Mouse (Mus musculus) lung, adult 18-20 months (tissue): ENCODE measurements around the gene Abcg8.

Experiments used
- DNase-seq, 2 experiments: peaks; one replicate each; pipeline ENCODE4 v3.0.0; 2022; ENCODE audit warnings: mixed read lengths in 2 of 2

Gene Abcg8

DNA sequence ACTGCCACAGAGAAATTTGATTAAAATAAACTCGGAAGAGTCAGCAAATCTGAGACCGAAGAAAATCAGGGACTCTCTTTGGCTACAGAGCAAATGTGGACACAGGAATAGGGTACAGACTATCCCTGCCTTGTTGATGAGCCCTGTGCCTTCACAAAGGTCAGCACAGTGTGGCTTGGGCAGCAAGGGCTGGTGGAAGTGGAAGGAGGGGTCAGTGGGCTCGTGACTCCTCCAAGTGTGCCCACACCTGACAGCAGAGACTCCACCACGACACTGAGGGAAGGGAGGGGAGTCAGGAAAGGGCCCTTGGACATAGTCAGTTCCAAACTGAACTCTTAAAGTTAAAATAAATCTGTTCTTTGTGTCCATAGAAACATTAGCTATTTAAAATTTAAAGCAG lies 38.8 kb downstream of the Abcg8 start:
- DNase-seq: no peak

GRCm38 (mm10) chr17:84716252-84716872 lies 40.3 kb downstream of the Abcg8 start:
- no peak for DNase-seq

GRCm38 (mm10) chr17:84717416-84717815 lies 41.3 kb downstream of the Abcg8 start:
- no peak for DNase-seq

- DNase-seq: no peak
Observed at GRCm38 (mm10) chr17:84719105-84719504, 43.0 kb downstream of the Abcg8 start.

- DNase-seq: no peak
Observed at GRCm38 (mm10) chr17:84724028-84724427, 47.9 kb downstream of the Abcg8 start.

DNA sequence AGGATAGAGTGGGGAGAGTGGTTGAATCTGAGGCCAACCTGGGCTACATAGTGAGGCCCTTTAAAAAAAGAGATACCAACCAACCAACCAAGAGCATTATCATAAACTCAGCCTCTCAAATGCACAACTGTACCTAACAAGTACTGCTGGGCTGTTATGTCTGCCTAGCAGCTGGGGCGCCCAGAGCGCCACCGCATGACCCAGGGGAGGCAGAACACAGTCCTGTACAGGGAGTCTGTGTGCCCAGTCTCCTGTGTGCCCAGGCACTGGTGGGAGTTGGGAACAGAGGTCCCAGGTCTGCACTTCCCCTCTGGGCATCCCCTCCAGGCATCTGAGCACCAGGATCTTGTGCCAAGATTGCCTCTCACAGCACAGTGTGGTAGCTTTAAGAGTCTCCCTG lies 49.1 kb downstream of the Abcg8 start:
- no peak for DNase-seq

DNA sequence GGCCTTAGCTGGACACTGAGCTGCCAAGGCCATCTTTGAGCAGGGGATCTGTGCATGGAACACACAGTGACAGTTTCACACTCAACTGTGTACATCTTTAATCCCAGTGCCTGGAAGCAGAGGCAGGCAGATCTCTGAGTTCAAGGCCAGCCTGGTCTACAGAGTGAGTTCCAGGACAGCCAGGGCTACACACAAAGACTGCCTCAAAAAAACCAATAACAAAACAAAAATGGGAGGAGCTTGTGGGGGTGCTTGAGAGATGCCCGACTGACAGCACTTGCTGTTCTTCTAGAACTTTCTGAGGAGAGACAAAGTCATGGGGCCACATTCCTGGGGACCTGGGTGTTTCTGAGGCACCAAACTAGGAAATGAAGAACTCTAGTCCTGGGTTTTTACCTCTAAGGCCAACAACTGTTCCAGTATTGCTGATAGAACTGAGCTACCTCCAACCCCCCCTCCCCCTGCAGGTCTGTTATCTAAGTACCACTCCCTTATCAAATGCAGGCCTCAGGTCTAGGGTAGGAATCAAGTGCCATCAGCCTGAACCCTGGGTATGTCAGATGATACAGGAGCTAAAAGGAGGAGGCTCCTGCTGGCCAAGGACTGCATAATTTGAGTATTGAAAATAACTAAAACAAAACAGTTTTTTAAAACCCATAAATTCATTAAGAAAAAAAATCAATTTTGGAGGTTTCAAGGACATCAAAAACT lies 52.3 kb downstream of the Abcg8 start:
- no peak for DNase-seq

DNA sequence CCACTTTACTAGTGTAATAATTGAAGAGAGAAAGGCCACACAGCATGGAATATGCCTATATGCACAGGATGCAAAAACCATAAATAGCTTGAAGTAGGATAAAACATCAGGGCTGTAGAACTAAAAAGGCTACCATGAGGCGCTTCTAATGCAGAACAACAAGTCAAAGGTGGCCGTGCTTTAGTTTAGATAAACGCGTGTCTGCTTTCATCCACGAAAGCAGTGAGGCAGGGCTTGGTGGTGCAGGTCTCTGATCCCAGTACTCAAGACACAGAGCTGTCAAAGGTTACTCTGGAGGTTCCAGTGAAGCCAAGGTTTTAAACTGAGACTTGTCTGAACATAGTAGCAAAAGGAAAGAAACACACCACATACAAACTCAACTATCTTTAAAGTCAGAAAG lies 53.0 kb downstream of the Abcg8 start:
- DNase-seq: no peak

DNA sequence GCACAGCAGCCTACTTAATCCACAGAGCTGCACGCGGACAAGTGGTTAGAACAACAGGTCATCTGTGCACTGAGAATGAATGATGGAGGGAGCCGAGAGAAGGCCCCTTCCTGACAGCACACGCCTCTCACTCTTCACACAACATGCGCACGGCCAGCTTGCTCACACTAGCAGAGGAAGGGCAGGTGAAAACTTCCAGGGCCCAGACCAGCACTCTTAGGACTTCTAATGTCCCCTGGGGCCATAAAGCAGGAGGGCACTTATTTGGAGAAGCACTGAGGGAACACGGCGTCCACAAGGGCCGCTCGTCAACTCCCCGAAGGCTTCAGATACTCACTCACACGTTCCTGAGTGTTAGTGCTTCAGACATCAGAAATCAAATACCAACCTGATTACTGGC lies 55.3 kb downstream of the Abcg8 start:
- no peak for DNase-seq

- no peak for DNase-seq
Observed at GRCm38 (mm10) chr17:84732612-84733011, 56.5 kb downstream of the Abcg8 start.

DNA sequence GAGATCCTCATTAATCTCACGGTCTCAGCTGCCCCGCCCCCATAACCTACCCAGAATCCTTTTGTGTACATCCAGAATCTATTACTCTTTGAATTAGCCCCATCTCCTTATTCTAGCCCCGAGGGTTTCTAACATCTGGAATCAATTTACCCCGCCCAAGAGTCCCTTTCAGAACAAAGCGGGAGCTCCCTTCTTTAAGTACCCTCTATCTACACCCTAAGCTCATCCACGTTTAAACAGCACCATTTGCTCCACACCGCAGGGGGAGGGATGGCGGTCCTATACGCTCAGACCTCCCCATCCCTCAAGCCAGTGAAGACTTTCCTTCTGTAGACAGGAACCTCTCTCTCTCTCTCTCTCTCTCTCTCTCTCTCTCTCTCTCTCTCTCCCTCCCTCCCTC lies 60.6 kb downstream of the Abcg8 start:
- no peak for DNase-seq

DNA sequence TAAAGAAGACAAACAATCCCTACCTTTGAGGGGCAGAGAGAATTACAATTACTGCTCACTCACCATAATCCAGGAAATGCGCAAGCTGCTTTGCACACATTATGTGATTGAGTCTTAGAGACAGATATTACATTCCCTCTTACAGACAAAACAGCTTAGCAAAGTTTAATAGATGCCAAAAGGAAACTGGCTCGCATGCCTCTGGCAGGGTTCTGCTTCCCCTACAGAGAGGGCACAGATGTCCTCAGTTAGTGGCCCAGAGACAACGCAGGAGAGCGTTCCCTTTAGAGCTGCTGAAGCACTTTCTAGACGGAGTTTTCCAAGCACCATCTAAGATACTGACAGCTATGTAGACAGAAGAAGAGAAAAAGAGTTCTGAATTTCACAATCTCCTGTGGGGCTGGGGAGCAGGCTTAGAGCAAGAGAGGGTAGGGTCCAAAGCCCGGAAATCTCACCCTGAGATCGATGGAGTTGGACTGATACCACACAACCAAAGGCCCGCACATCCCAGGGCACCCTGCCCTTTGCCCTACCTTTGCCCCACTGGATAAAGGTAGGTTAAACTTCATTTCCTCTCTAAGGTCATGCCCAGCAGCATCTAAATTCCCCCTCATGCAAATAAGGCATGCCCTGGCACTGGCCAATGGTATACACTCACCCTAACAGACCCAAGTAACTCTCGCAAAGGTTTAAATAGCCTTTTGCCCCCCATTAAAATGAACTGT lies 62.1 kb downstream of the Abcg8 start:
- no peak for DNase-seq

DNA sequence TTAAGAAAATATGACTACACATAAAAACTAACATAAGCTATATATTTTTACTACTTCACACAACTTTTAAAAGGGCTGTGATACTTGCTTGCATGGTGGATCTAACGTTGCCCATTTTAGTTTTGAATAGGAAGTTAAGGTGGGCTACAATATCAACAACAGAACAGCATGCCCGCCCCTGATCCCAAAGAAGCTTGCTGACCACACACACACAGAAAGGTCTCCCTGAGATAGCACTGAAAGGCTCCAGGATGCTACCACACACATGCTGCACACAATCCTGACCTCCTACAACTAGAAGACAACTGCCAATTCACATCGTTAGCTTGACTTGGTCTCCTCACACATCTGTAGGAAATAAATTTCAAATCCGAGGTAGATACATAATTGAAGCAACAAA lies 68.2 kb downstream of the Abcg8 start:
- no peak for DNase-seq

GRCm38 (mm10) chr17:84745001-84745400 lies 68.9 kb downstream of the Abcg8 start:
- DNase-seq: no peak

DNA sequence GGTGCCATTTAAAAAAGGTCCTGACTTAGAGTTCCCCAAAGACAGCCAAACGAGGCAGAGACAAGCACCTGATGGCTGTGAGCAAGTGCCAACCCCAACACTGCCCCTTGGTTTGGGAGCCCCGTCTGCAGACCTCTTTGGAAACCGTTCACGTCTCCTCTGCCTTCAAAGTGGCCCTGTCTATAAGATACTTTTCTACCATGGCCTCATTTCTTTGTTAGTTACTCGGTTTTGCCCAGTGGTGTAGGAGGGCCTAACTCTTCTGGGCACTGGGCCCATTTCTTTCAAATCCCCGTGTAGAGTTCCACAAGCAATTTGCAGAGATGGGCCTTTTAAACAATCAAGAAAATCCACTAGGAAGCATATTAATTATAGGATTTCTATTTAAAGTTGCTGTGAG lies 71.1 kb downstream of the Abcg8 start:
- DNase-seq: no peak

DNA sequence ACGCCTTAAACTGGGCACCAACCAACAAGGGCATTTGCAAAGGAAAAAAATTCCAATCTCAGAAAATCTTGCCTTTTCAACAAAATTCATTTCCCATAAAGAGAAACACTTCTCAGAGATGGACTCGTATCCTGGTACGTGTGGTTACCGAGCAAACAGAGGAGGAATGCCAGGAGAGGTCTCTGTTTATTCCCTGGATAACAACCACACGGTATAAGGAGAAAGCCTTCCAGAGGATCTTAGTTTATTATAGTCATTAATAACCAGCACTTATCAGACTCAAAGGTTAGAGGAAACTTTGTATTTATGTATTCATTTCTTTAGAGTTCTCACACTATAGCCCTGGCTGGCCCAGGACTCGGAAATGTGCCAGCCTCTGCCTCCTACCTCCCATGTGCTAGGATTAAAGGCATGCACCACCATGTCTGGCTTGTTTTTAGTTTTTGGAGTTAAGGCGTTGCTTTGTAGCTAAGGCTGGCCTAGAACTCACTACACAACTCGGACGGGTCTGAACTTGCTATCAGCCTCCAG lies 72.1 kb downstream of the Abcg8 start:
- no peak for DNase-seq

GRCm38 (mm10) chr17:84749297-84749696 lies 73.2 kb downstream of the Abcg8 start:
- no peak for DNase-seq
